Mouse (Mus musculus) MEL (cell line): ENCODE data around the gene Lifr. TPM values are rescaled to one million over a fixed set of nuclear protein-coding genes. Genes with fewer than 3 reads are reported as not detected.
A peak's percentile ranks its signal among the peaks of the same experiment; 100 is the strongest.

Experiments used
- DNase-seq: peaks from one replicate; pipeline ENCODE4 v3.0.0; 2011; ENCODE audit warnings: low read depth, low spot score
- H3K27ac ChIP-seq: 2 replicates; pipeline ENCODE4 v1.5.1; 2012; ENCODE audit warnings: low read depth, mild to moderate bottlenecking, control low read depth, low read length, moderate library complexity; ENCODE audit not compliant: control insufficient read depth
- H3K27me3 ChIP-seq, 2 experiments: fragments of 150-350 bp in 1 of 2; sonication (generic) in 1 of 2; 2 replicates each; pipeline ENCODE4 v1.6.1; 2012; ENCODE audit warnings: low read length in 2 of 2, mild to moderate bottlenecking in 2 of 2, improper control_type of control experiment in 1 of 2, moderate library complexity in 1 of 2; ENCODE audit not compliant: insufficient read depth in 2 of 2, control insufficient read depth in 1 of 2
- H3K36me3 ChIP-seq, 2 experiments: 2 replicates each; pipeline ENCODE4 v1.6.1; 2012 to 2014; ENCODE audit warnings: low read length in 2 of 2, improper control_type of control experiment in 1 of 2, inconsistent platforms in 1 of 2, mild to moderate bottlenecking in 1 of 2; ENCODE audit not compliant: insufficient read depth in 2 of 2, control insufficient read depth in 1 of 2
- H3K4me1 ChIP-seq, 2 experiments: fragments of 150-350 bp in 1 of 2; sonication (generic) in 1 of 2; 2 replicates each; pipeline ENCODE4 v1.6.1; 2012; ENCODE audit warnings: low read length in 2 of 2, improper control_type of control experiment in 1 of 2, mild to moderate bottlenecking in 1 of 2; ENCODE audit not compliant: insufficient read depth in 2 of 2, control insufficient read depth in 1 of 2
- H3K4me3 ChIP-seq, 2 experiments: fragments of 150-350 bp in 1 of 2; sonication (generic) in 1 of 2; 2 replicates each; pipeline ENCODE4 v1.5.1; 2012; ENCODE audit warnings: low read depth in 2 of 2, low read length in 2 of 2, mild to moderate bottlenecking in 2 of 2, moderate library complexity in 2 of 2, control low read depth in 1 of 2, improper control_type of control experiment in 1 of 2; ENCODE audit not compliant: control insufficient read depth in 1 of 2, insufficient read depth in 1 of 2
- H3K79me2 ChIP-seq: 2 replicates; pipeline ENCODE4 v1.6.1; 2012; ENCODE audit warnings: mild to moderate bottlenecking, low read length, moderate library complexity; ENCODE audit not compliant: control insufficient read depth, poor library complexity, insufficient read depth
- H3K9ac ChIP-seq: 2 replicates; pipeline ENCODE4 v1.6.1; 2012; ENCODE audit warnings: low read depth, mild to moderate bottlenecking, control low read depth, low read length, moderate library complexity; ENCODE audit not compliant: control insufficient read depth, poor library complexity, severe bottlenecking
- H3K9me3 ChIP-seq: fragments of 150-350 bp; sonication (generic); replicated peaks from 2 replicates; pipeline ENCODE4 v1.6.1; 2012; ENCODE audit warnings: mild to moderate bottlenecking, low read length, improper control_type of control experiment, moderate library complexity; ENCODE audit not compliant: insufficient read depth
- BHLHE40 ChIP-seq: IDR thresholded peaks from 2 replicates; pipeline ENCODE4 v1.6.1; 2012; ENCODE audit warnings: low read depth, mild to moderate bottlenecking, inconsistent platforms, low read length, improper control_type of control experiment, borderline replicate concordance
- CHD2 ChIP-seq: IDR thresholded peaks from 2 replicates; pipeline ENCODE4 v1.6.1; 2011; ENCODE audit warnings: low read length, improper control_type of control experiment
- CTCF ChIP-seq, 3 experiments: IDR thresholded peaks in 2 of 3; conservative IDR thresholded peaks in 1 of 3; 2 replicates each; pipeline ENCODE4 v1.5.1; 2011 to 2012; ENCODE audit warnings: low read length in 3 of 3, low read depth in 2 of 3, mild to moderate bottlenecking in 2 of 3, improper control_type of control experiment in 1 of 3, inconsistent platforms in 1 of 3, mixed read lengths in 1 of 3, moderate library complexity in 1 of 3; ENCODE audit not compliant: control insufficient read depth in 1 of 3, insufficient read depth in 1 of 3, poor library complexity in 1 of 3, severe bottlenecking in 1 of 3
- E2F4 ChIP-seq: IDR thresholded peaks from 2 replicates; pipeline ENCODE4 v1.6.1; 2011; ENCODE audit warnings: low read depth, low read length, improper control_type of control experiment, borderline replicate concordance
- EP300 ChIP-seq, 2 experiments: IDR thresholded peaks; 2 replicates each; pipeline ENCODE4 v1.6.1; 2011; ENCODE audit warnings: improper control_type of control experiment in 2 of 2, low read length in 2 of 2, low read depth in 1 of 2, mild to moderate bottlenecking in 1 of 2
- GABPA ChIP-seq: IDR thresholded peaks from 2 replicates; pipeline ENCODE4 v1.6.1; 2012; ENCODE audit warnings: low read depth, mild to moderate bottlenecking, inconsistent platforms, low read length, improper control_type of control experiment, moderate library complexity
- JUND ChIP-seq: IDR thresholded peaks from 2 replicates; pipeline ENCODE4 v1.6.1; 2011; ENCODE audit warnings: low read depth, mild to moderate bottlenecking, improper control_type of control experiment, low read length
- KAT2A ChIP-seq: conservative IDR thresholded peaks from 2 replicates; pipeline ENCODE4 v1.6.1; 2012; ENCODE audit warnings: low read depth, low read length, improper control_type of control experiment, inconsistent platforms
- MEF2A ChIP-seq: IDR thresholded peaks from 2 replicates; pipeline ENCODE4 v1.6.1; 2014; ENCODE audit warnings: low read depth, mild to moderate bottlenecking, inconsistent platforms, low read length, improper control_type of control experiment; ENCODE audit not compliant: poor library complexity, insufficient replicate concordance, severe bottlenecking; ENCODE audit errors: extremely low read depth
- MXI1 ChIP-seq: IDR thresholded peaks from 2 replicates; pipeline ENCODE4 v1.6.1; 2011; ENCODE audit warnings: mild to moderate bottlenecking, low read depth, low read length, improper control_type of control experiment
- MYB ChIP-seq: IDR thresholded peaks from 2 replicates; pipeline ENCODE4 v1.6.1; 2011; ENCODE audit warnings: mild to moderate bottlenecking, low read depth, low read length, improper control_type of control experiment
- MYC ChIP-seq: IDR thresholded peaks from 2 replicates; pipeline ENCODE4 v1.6.1; 2011; ENCODE audit warnings: low read depth, mild to moderate bottlenecking, low read length, improper control_type of control experiment, moderate library complexity
- NELFE ChIP-seq: IDR thresholded peaks from 2 replicates; pipeline ENCODE4 v1.6.1; 2011; ENCODE audit warnings: low read depth, low read length, improper control_type of control experiment
- POLR2A ChIP-seq, 2 experiments: IDR thresholded peaks; 2 replicates each; pipeline ENCODE4 v1.6.1; 2011 to 2012; ENCODE audit warnings: low read length in 2 of 2, mild to moderate bottlenecking in 2 of 2, control low read depth in 1 of 2, improper control_type of control experiment in 1 of 2, low read depth in 1 of 2, moderate library complexity in 1 of 2; ENCODE audit not compliant: control insufficient read depth in 1 of 2, insufficient read depth in 1 of 2, poor library complexity in 1 of 2
- POLR2AphosphoS2 ChIP-seq: IDR thresholded peaks from 2 replicates; pipeline ENCODE4 v1.6.1; 2011; ENCODE audit warnings: low read length, improper control_type of control experiment
- POLR2AphosphoS5 ChIP-seq: IDR thresholded peaks from 2 replicates; pipeline ENCODE4 v1.6.1; 2012; ENCODE audit warnings: low read depth, borderline replicate concordance, mild to moderate bottlenecking, inconsistent platforms, low read length, moderate library complexity, mixed read lengths
- RAD21 ChIP-seq: IDR thresholded peaks from 2 replicates; pipeline ENCODE4 v1.6.1; 2011; ENCODE audit warnings: mild to moderate bottlenecking, low read depth, low read length, improper control_type of control experiment
- SIN3A ChIP-seq: IDR thresholded peaks from 2 replicates; pipeline ENCODE4 v1.6.1; 2012; ENCODE audit warnings: low read length, improper control_type of control experiment, inconsistent platforms
- SMC3 ChIP-seq: IDR thresholded peaks from 2 replicates; pipeline ENCODE4 v1.6.1; 2011; ENCODE audit warnings: low read depth, low read length, improper control_type of control experiment
- TAL1 ChIP-seq: IDR thresholded peaks from 2 replicates; pipeline ENCODE4 v1.6.1; 2012; ENCODE audit warnings: mild to moderate bottlenecking, inconsistent platforms, low read length, moderate library complexity, mixed read lengths
- TBP ChIP-seq: IDR thresholded peaks from 2 replicates; pipeline ENCODE4 v1.8.0; 2011; ENCODE audit warnings: low read depth, low read length, improper control_type of control experiment
- TCF12 ChIP-seq: IDR thresholded peaks from 2 replicates; pipeline ENCODE4 v1.6.1; 2014; ENCODE audit warnings: low read depth, mild to moderate bottlenecking, inconsistent platforms, low read length, improper control_type of control experiment, moderate library complexity
- UBTF ChIP-seq: IDR thresholded peaks from 2 replicates; pipeline ENCODE4 v1.6.1; 2012; ENCODE audit warnings: low read depth, mild to moderate bottlenecking, inconsistent platforms, low read length, improper control_type of control experiment, moderate library complexity, borderline replicate concordance; ENCODE audit not compliant: insufficient read depth
- USF1 ChIP-seq: IDR thresholded peaks from 2 replicates; pipeline ENCODE4 v1.6.1; 2014; ENCODE audit warnings: low read depth, mild to moderate bottlenecking, inconsistent platforms, low read length, improper control_type of control experiment, moderate library complexity
- ZC3H11A ChIP-seq: IDR thresholded peaks from 2 replicates; pipeline ENCODE4 v1.6.1; 2012; ENCODE audit warnings: low read depth, mild to moderate bottlenecking, inconsistent platforms, low read length, improper control_type of control experiment
- ZKSCAN1 ChIP-seq: IDR thresholded peaks from 2 replicates; pipeline ENCODE4 v1.6.1; 2012; ENCODE audit warnings: low read depth, mild to moderate bottlenecking, inconsistent platforms, low read length, improper control_type of control experiment, moderate library complexity
- ZMIZ1 ChIP-seq: IDR thresholded peaks from 2 replicates; pipeline ENCODE4 v1.6.1; 2012; ENCODE audit warnings: low read depth, mild to moderate bottlenecking, inconsistent platforms, low read length, improper control_type of control experiment, moderate library complexity
- ZNF384 ChIP-seq: IDR thresholded peaks from 2 replicates; pipeline ENCODE4 v1.6.1; 2012; ENCODE audit warnings: low read depth, mild to moderate bottlenecking, inconsistent platforms, low read length, improper control_type of control experiment
- polyA plus RNA-seq, 2 experiments: library from polyadenylated mRNA; stranded (reverse) in 1 of 2; unstranded in 1 of 2; fragments of >175 nt in 1 of 2; fragments of >200 nt in 1 of 2; gene quantifications; 2 replicates each; pipeline versions ENCODE4 v1.2.1 to v1.2.4; 2012; ENCODE audit warnings: low replicate concordance in 2 of 2, low read depth in 1 of 2; ENCODE audit not compliant: insufficient read length in 2 of 2, insufficient read depth in 1 of 2, missing spikeins in 1 of 2
- total RNA-seq: library from RNA; depleted of rRNA; stranded (reverse); fragments of 300-350 nt; gene quantifications from 2 replicates; pipeline ENCODE4 v1.2.3, GENCODE M21; 2012

The Lifr gene
- total and polyA plus RNA-seq, 3 experiments = not detected

GRCm38 (mm10) chr15:7215845-7216244, 125.4 kb downstream of the Lifr start:
- Histone ChIP-seq H3K36me3 (peaks cover 0 to 7% of the 10 kb centered on the region in 2 experiments; a peak in 2 of 4 replicates), H3K9me3 (no peaks in the 10 kb centered on the region), H3K9ac (no peak overlapping the region), H3K27me3 (0 out of 4 replicates have a peak, but pooled peaks cover 2 to 3% of the 10 kb centered on the region in 2 experiments), H3K4me3 (no peak overlapping the region), H3K27ac (no peak overlapping the region), H3K4me1 (peaks cover 0 to 8% of the 10 kb centered on the region in 2 experiments; a peak in 2 of 4 replicates), H3K79me2 (no peaks in the 10 kb centered on the region)
- no peak for TF ChIP-seq ZC3H11A
- no peak for TF ChIP-seq CHD2
- TF ChIP-seq BHLHE40 = no peak
- TF ChIP-seq ZKSCAN1 = no peak
- TF ChIP-seq POLR2A (IDR thresholded peaks at IDR 0.05; ENCODE audit: control insufficient read depth in 1 of 2, insufficient read depth in 1 of 2, low read depth in 1 of 2, low read length in 2 of 2, poor library complexity in 1 of 2) = no peak
- no peak for TF ChIP-seq TBP
- TF ChIP-seq MXI1 = no peak
- TF ChIP-seq TAL1 = no peak
- TF ChIP-seq NELFE = no peak
- TF ChIP-seq SIN3A = no peak
- no peak for TF ChIP-seq ZNF384
- TF ChIP-seq UBTF = no peak
- no peak for DNase-seq

- no peak overlapping the region for H3K27ac ChIP-seq
- H3K36me3 ChIP-seq = peaks cover 0 to 7% of the 10 kb centered on the region in 2 experiments; a peak in 2 of 4 replicates
- H3K4me3 ChIP-seq = no peak overlapping the region
- H3K4me1 ChIP-seq = peaks cover 0 to 8% of the 10 kb centered on the region in 2 experiments; a peak in 2 of 4 replicates
- H3K9me3 ChIP-seq = no peaks in the 10 kb centered on the region
- H3K79me2 ChIP-seq = no peaks in the 10 kb centered on the region
- peak; percentile 95 for DNase-seq
- H3K27me3 ChIP-seq = 0 out of 4 replicates have a peak, but pooled peaks cover 2 to 3% of the 10 kb centered on the region in 2 experiments
- H3K9ac ChIP-seq = no peak overlapping the region
- TF ChIP-seq POLR2A (IDR thresholded peaks at IDR 0.05; ENCODE audit: control insufficient read depth in 1 of 2, insufficient read depth in 1 of 2, low read depth in 1 of 2, low read length in 2 of 2, poor library complexity in 1 of 2) = 0 out of 4 replicates have a peak, but pooled peaks of 1 of the 2 experiments have one; percentile 23
- TF ChIP-seq GABPA = no peak
- TF ChIP-seq KAT2A = no peak
- no peak for TF ChIP-seq NELFE
- TF ChIP-seq EP300 (IDR thresholded peaks at IDR 0.05; ENCODE audit: low read depth in 1 of 2, low read length in 2 of 2) = peak; percentile 86 to 95
- TF ChIP-seq MYB = peak; percentile 62; the same call in 1 of the 2 replicates
- no peak for TF ChIP-seq ZC3H11A
- no peak for TF ChIP-seq TAL1
- no peak for TF ChIP-seq MXI1
- peak; percentile 65; the same call in 1 of the 2 replicates for TF ChIP-seq TCF12
- no peak for TF ChIP-seq POLR2AphosphoS2
- no peak for TF ChIP-seq JUND
- no peak for TF ChIP-seq CTCF (IDR thresholded peaks at IDR 0.05 in 2 of 3, conservative IDR thresholded peaks at IDR 0.05 in 1 of 3; ENCODE audit: control insufficient read depth in 1 of 3, insufficient read depth in 1 of 3, low read depth in 2 of 3, low read length in 3 of 3, poor library complexity in 1 of 3, severe bottlenecking in 1 of 3)
- no peak for TF ChIP-seq ZMIZ1
- no peak for TF ChIP-seq RAD21
- TF ChIP-seq USF1 = no peak
- TF ChIP-seq ZNF384 = no peak
- no peak for TF ChIP-seq E2F4
- TF ChIP-seq ZKSCAN1 = no peak
- TF ChIP-seq SMC3 = no peak
- TF ChIP-seq POLR2AphosphoS5 = no peak
- peak; percentile 19; the same call in 1 of the 2 replicates for TF ChIP-seq MEF2A
- 0 out of 2 replicates have a peak, but pooled peaks have one; percentile 18 for TF ChIP-seq TBP
- TF ChIP-seq MYC = no peak
Observed at GRCm38 (mm10) chr15:7216581-7217272, 126.3 kb downstream of the Lifr start.
